Mouse (Mus musculus): Measurements from ENCODE around the gene Arntl2. TPM values are rescaled to one million over a fixed set of nuclear protein-coding genes. Genes with fewer than 3 reads are reported as not detected.

Gene Arntl2
- polyA plus RNA-seq, 1 experiment, result 0.49 TPM

- no peaks in the 10 kb centered on the region for H3K79me2 ChIP-seq (ENCODE audit: control insufficient read depth, insufficient read depth)
- H3K79me3 ChIP-seq (ENCODE audit: low read depth), result no peaks in the 10 kb centered on the region
- H3ac ChIP-seq (ENCODE audit: control insufficient read depth, insufficient read length, low read depth), result no peak overlapping the region
- H3K27me3 ChIP-seq (ENCODE audit: control insufficient read depth, insufficient read depth, insufficient read length), result no peaks in the 10 kb centered on the region
- H3K4me3 ChIP-seq (ENCODE audit: insufficient read depth, poor library complexity, severe bottlenecking), result no peak overlapping the region
- TF ChIP-seq MYOD1 (IDR thresholded peaks at IDR 0.05; ENCODE audit: control insufficient read depth, insufficient read length, low read depth) (no peak), MAX (IDR thresholded peaks at IDR 0.05) (no peak), CTCF (IDR thresholded peaks at IDR 0.05; ENCODE audit: control insufficient read depth, insufficient read depth, insufficient read length) (no peak)
- H3K36me3 ChIP-seq (ENCODE audit: control insufficient read depth, insufficient read depth), result no peaks in the 10 kb centered on the region
These were observed 24.5 kb downstream of the Arntl2 start for GRCm38 (mm10) chr6:146820177-146820965.

GRCm38 (mm10) chr6:146821958-146822357 is 26.1 kb downstream of the Arntl2 start:
- H3K27me3 ChIP-seq (ENCODE audit: control insufficient read depth, insufficient read depth, insufficient read length), result no peaks in the 10 kb centered on the region
- no peak overlapping the region for H3K4me3 ChIP-seq (ENCODE audit: insufficient read depth, poor library complexity, severe bottlenecking)
- no peaks in the 10 kb centered on the region for H3K79me3 ChIP-seq (ENCODE audit: low read depth)
- H3K79me2 ChIP-seq (ENCODE audit: control insufficient read depth, insufficient read depth), result no peaks in the 10 kb centered on the region
- H3ac ChIP-seq (ENCODE audit: control insufficient read depth, insufficient read length, low read depth), result no peak overlapping the region
- H3K36me3 ChIP-seq (ENCODE audit: control insufficient read depth, insufficient read depth), result no peaks in the 10 kb centered on the region
- TF ChIP-seq CEBPB (IDR thresholded peaks at IDR 0.05; ENCODE audit: low read depth), result no peak
- no peak for TF ChIP-seq CTCF (IDR thresholded peaks at IDR 0.05; ENCODE audit: control insufficient read depth, insufficient read depth, insufficient read length)
- no peak for TF ChIP-seq USF1 (IDR thresholded peaks at IDR 0.05; ENCODE audit: low read depth)
- TF ChIP-seq MYOD1 (IDR thresholded peaks at IDR 0.05; ENCODE audit: control insufficient read depth, insufficient read length, low read depth), result no peak
- no peak for TF ChIP-seq FOSL1 (IDR thresholded peaks at IDR 0.05; ENCODE audit: insufficient read depth, low read length, poor library complexity, severe bottlenecking)
- no peak for TF ChIP-seq MYOG (IDR thresholded peaks at IDR 0.05; ENCODE audit: control insufficient read depth, extremely low read depth, insufficient read length)
- no peak for TF ChIP-seq MAX (IDR thresholded peaks at IDR 0.05)

- H3K4me3 ChIP-seq (ENCODE audit: insufficient read depth, poor library complexity, severe bottlenecking), result no peak overlapping the region
- H3K79me2 ChIP-seq (ENCODE audit: control insufficient read depth, insufficient read depth), result no peaks in the 10 kb centered on the region
- no peak for TF ChIP-seq CEBPB (IDR thresholded peaks at IDR 0.05; ENCODE audit: low read depth)
- no peak for TF ChIP-seq MAX (IDR thresholded peaks at IDR 0.05)
- no peak for TF ChIP-seq USF1 (IDR thresholded peaks at IDR 0.05; ENCODE audit: low read depth)
- no peak for TF ChIP-seq FOSL1 (IDR thresholded peaks at IDR 0.05; ENCODE audit: insufficient read depth, low read length, poor library complexity, severe bottlenecking)
- no peak for TF ChIP-seq CTCF (IDR thresholded peaks at IDR 0.05; ENCODE audit: control insufficient read depth, insufficient read depth, insufficient read length)
- no peak for TF ChIP-seq MYOD1 (IDR thresholded peaks at IDR 0.05; ENCODE audit: control insufficient read depth, insufficient read length, low read depth)
- TF ChIP-seq MYOG (IDR thresholded peaks at IDR 0.05; ENCODE audit: control insufficient read depth, extremely low read depth, insufficient read length), result no peak
- H3ac ChIP-seq (ENCODE audit: control insufficient read depth, insufficient read length, low read depth), result no peak overlapping the region
- H3K36me3 ChIP-seq (ENCODE audit: control insufficient read depth, insufficient read depth), result no peaks in the 10 kb centered on the region
- H3K27me3 ChIP-seq (ENCODE audit: control insufficient read depth, insufficient read depth, insufficient read length), result no peaks in the 10 kb centered on the region
- no peaks in the 10 kb centered on the region for H3K79me3 ChIP-seq (ENCODE audit: low read depth)
These were observed 29.1 kb downstream of the Arntl2 start for GRCm38 (mm10) chr6:146824727-146825486.

GRCm38 (mm10) chr6:146825487-146825773 is 29.6 kb downstream of the Arntl2 start:
- Histone ChIP-seq H3K79me3 (ENCODE audit: low read depth) (no peaks in the 10 kb centered on the region), H3K36me3 (ENCODE audit: control insufficient read depth, insufficient read depth) (no peaks in the 10 kb centered on the region), H3K79me2 (ENCODE audit: control insufficient read depth, insufficient read depth) (no peaks in the 10 kb centered on the region), H3K4me3 (ENCODE audit: insufficient read depth, poor library complexity, severe bottlenecking) (no peak overlapping the region), H3ac (ENCODE audit: control insufficient read depth, insufficient read length, low read depth) (no peak overlapping the region), H3K27me3 (ENCODE audit: control insufficient read depth, insufficient read depth, insufficient read length) (no peaks in the 10 kb centered on the region)
- TF ChIP-seq USF1 (IDR thresholded peaks at IDR 0.05; ENCODE audit: low read depth) (no peak), CEBPB (IDR thresholded peaks at IDR 0.05; ENCODE audit: low read depth) (no peak), MYOG (IDR thresholded peaks at IDR 0.05; ENCODE audit: control insufficient read depth, extremely low read depth, insufficient read length) (no peak), MYOD1 (IDR thresholded peaks at IDR 0.05; ENCODE audit: control insufficient read depth, insufficient read length, low read depth) (no peak), CTCF (IDR thresholded peaks at IDR 0.05; ENCODE audit: control insufficient read depth, insufficient read depth, insufficient read length) (no peak), MAX (IDR thresholded peaks at IDR 0.05) (no peak), FOSL1 (IDR thresholded peaks at IDR 0.05; ENCODE audit: insufficient read depth, low read length, poor library complexity, severe bottlenecking) (no peak)

- Histone ChIP-seq H3K27me3 (ENCODE audit: control insufficient read depth, insufficient read depth, insufficient read length) (no peaks in the 10 kb centered on the region), H3K4me3 (ENCODE audit: insufficient read depth, poor library complexity, severe bottlenecking) (no peak overlapping the region), H3K79me3 (ENCODE audit: low read depth) (no peaks in the 10 kb centered on the region), H3K36me3 (ENCODE audit: control insufficient read depth, insufficient read depth) (no peaks in the 10 kb centered on the region), H3ac (ENCODE audit: control insufficient read depth, insufficient read length, low read depth) (no peak overlapping the region), H3K79me2 (ENCODE audit: control insufficient read depth, insufficient read depth) (no peaks in the 10 kb centered on the region)
- TF ChIP-seq CEBPB (IDR thresholded peaks at IDR 0.05; ENCODE audit: low read depth) (no peak), FOSL1 (IDR thresholded peaks at IDR 0.05; ENCODE audit: insufficient read depth, low read length, poor library complexity, severe bottlenecking) (no peak), MYOD1 (IDR thresholded peaks at IDR 0.05; ENCODE audit: control insufficient read depth, insufficient read length, low read depth) (no peak), MAX (IDR thresholded peaks at IDR 0.05) (no peak), USF1 (IDR thresholded peaks at IDR 0.05; ENCODE audit: low read depth) (no peak), CTCF (IDR thresholded peaks at IDR 0.05; ENCODE audit: control insufficient read depth, insufficient read depth, insufficient read length) (no peak), MYOG (IDR thresholded peaks at IDR 0.05; ENCODE audit: control insufficient read depth, extremely low read depth, insufficient read length) (no peak)
These were observed 35.5 kb downstream of the Arntl2 start for GRCm38 (mm10) chr6:146831320-146831719.
